In the genomic region with DNA sequence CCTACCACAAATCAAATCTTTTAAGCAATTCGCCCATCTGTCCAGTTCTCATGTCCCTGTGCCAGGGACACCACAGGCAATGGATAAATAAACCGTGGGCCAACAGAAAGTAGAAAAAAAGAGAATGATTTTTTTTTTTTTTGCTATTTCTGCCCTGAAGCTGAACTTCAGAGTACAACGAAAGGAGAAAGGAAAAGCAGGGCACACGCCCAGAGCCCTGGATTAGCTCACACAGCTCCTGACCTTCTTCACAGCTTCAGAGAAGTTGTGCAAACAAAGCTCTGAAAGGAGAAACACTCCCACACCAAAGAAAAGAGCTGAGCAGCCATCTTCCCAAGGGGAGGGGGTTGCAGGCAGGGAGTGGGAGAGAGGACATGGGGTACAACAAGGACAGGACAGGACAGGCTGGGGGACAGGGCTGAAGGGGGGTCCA, we compare ENCODE assay signal across 8 mouse cellular contexts. TPM values are rescaled to one million over a fixed set of nuclear protein-coding genes. Genes with fewer than 3 reads are reported as not detected.
DNase-seq lines count a peak whose midpoint lies in the region; ATAC-seq and TF ChIP-seq lines count a peak whose summit lies in the region.

No protein-coding gene starts in this region.

- no peak for TF ChIP-seq CTCF in midbrain, postnatal 0 days (IDR thresholded peaks at IDR 0.05)
- no peak for TF ChIP-seq CTCF in stomach, postnatal 0 days (IDR thresholded peaks at IDR 0.05; ENCODE audit: low read depth)

- peak; percentile 92 for DNase-seq in heart, adult 11 months
- no peak for DNase-seq in heart, adult 8-10 months (ENCODE audit: low spot score)
- peak; percentile 42 for DNase-seq in midbrain, embryonic 10.5 days (ENCODE audit: low spot score)
- no peak for DNase-seq in midbrain, postnatal 0 days (ENCODE audit: low spot score)
- DNase-seq in stomach, postnatal 0 days (ENCODE audit: low spot score) = no peak
- DNase-seq in c-Kit-positive CD71-positive TER-119-positive erythroid progenitor cells, embryonic 14.5 days (ENCODE audit: low spot score) = no peak
- DNase-seq in right cerebral cortex, postnatal 10 days (ENCODE audit: low spot score in 2 of 2) = no peak

- no peak for ATAC-seq in midbrain, postnatal 0 days (ENCODE audit: low FRiP score)
- no peak for ATAC-seq in liver, embryonic 16.5 days (ENCODE audit: low read depth)
- peak; percentile 31; the same call in 1 of the 2 replicates for ATAC-seq in stomach, postnatal 0 days (ENCODE audit: low FRiP score, low TSS enrichment)

- H3K9ac ChIP-seq in midbrain, postnatal 0 days (replicated peaks; ENCODE audit: low read length, poor library complexity, severe bottlenecking) = no peak overlapping the region
- no peak overlapping the region for H3K9ac ChIP-seq in liver, embryonic 16.5 days (ENCODE audit: low read depth, low read length)
- H3K9ac ChIP-seq in stomach, postnatal 0 days (ENCODE audit: low read length) = no peak overlapping the region

- WGBS in midbrain, embryonic 10.5 days = 38% methylated on average over 4 of the region's 4 CpGs
- WGBS in midbrain, postnatal 0 days = 40% methylated on average over 4 of the region's 4 CpGs
- 31% methylated on average over 4 of the region's 4 CpGs for WGBS in liver, embryonic 16.5 days (ENCODE audit: insufficient replicate concordance)
- 18% methylated on average over 4 of the region's 4 CpGs for WGBS in stomach, postnatal 0 days

- no peak overlapping the region for H3K4me2 ChIP-seq in midbrain, postnatal 0 days (ENCODE audit: low read depth, low read length, poor library complexity, severe bottlenecking)
- no peak overlapping the region for H3K4me2 ChIP-seq in liver, embryonic 16.5 days (ENCODE audit: low read depth, low read length)
- H3K4me2 ChIP-seq in stomach, postnatal 0 days (replicated peaks; ENCODE audit: low read depth) = 0 out of 2 replicates have a peak overlapping the region, but pooled peaks have one; percentile 2

- H3K27me3 ChIP-seq in midbrain, embryonic 10.5 days (ENCODE audit: low read depth, poor library complexity, severe bottlenecking) = no peaks in the 10 kb centered on the region
- H3K27me3 ChIP-seq in midbrain, postnatal 0 days (ENCODE audit: insufficient read depth, low read length) = no peaks in the 10 kb centered on the region
- H3K27me3 ChIP-seq in liver, embryonic 16.5 days (ENCODE audit: control insufficient read depth, insufficient read depth, low read depth, low read length) = no peaks in the 10 kb centered on the region
- H3K27me3 ChIP-seq in stomach, postnatal 0 days (ENCODE audit: control insufficient read depth, insufficient read depth, low read length) = no peaks in the 10 kb centered on the region

- peak overlapping the region; percentile 88 for H3K27ac ChIP-seq in midbrain, embryonic 10.5 days (replicated peaks)
- no peak overlapping the region for H3K27ac ChIP-seq in midbrain, postnatal 0 days (ENCODE audit: low read depth, low read length)
- H3K27ac ChIP-seq in liver, embryonic 16.5 days (ENCODE audit: low read length) = peak overlapping the region; percentile 31
- peak overlapping the region; percentile 85 for H3K27ac ChIP-seq in stomach, postnatal 0 days (replicated peaks)

- no peak for TF ChIP-seq EP300 in stomach, postnatal 0 days (optimal IDR thresholded peaks at IDR 0.05)

- H3K9me3 ChIP-seq in midbrain, embryonic 10.5 days (replicated peaks) = no peaks in the 10 kb centered on the region
- H3K9me3 ChIP-seq in midbrain, postnatal 0 days (ENCODE audit: low read length) = no peaks in the 10 kb centered on the region
- no peaks in the 10 kb centered on the region for H3K9me3 ChIP-seq in liver, embryonic 16.5 days (replicated peaks; ENCODE audit: control insufficient read depth, low read length)
- no peaks in the 10 kb centered on the region for H3K9me3 ChIP-seq in stomach, postnatal 0 days (ENCODE audit: control insufficient read depth, low read length)

- peaks cover 92% of the 10 kb centered on the region for H3K4me1 ChIP-seq in midbrain, embryonic 10.5 days
- peaks cover 37% of the 10 kb centered on the region for H3K4me1 ChIP-seq in midbrain, postnatal 0 days (ENCODE audit: insufficient read depth, low read length)
- H3K4me1 ChIP-seq in liver, embryonic 16.5 days (ENCODE audit: control insufficient read depth, low read depth, low read length) = peaks cover 59% of the 10 kb centered on the region
- peaks cover 45% of the 10 kb centered on the region for H3K4me1 ChIP-seq in stomach, postnatal 0 days (replicated peaks; ENCODE audit: control insufficient read depth, insufficient read depth)

- no peak overlapping the region for H3K4me3 ChIP-seq in midbrain, embryonic 10.5 days
- no peak overlapping the region for H3K4me3 ChIP-seq in midbrain, postnatal 0 days (ENCODE audit: low read depth, low read length)
- H3K4me3 ChIP-seq in liver, embryonic 16.5 days (ENCODE audit: low read depth, low read length) = no peak overlapping the region
- H3K4me3 ChIP-seq in stomach, postnatal 0 days (ENCODE audit: low read depth, low read length) = no peak overlapping the region

- peaks cover 10% of the 10 kb centered on the region for H3K36me3 ChIP-seq in midbrain, embryonic 10.5 days
- H3K36me3 ChIP-seq in midbrain, postnatal 0 days (ENCODE audit: insufficient read depth, low read length) = peaks cover 7% of the 10 kb centered on the region; the same call in 1 of the 2 replicates
- no peaks in the 10 kb centered on the region for H3K36me3 ChIP-seq in liver, embryonic 16.5 days (ENCODE audit: control insufficient read depth, insufficient read depth)
- no peaks in the 10 kb centered on the region for H3K36me3 ChIP-seq in stomach, postnatal 0 days (ENCODE audit: control insufficient read depth, insufficient read depth, low read length)

RNA-seq across cellular contexts. Expression of gene Cotl1, which starts 12.6 kb away (rescaled TPM):
- 10 to 100 TPM in 3 of 4 experiments, 1 to 10 TPM in 1; 9.6 to 26.9 (median 11.3) TPM for total RNA-seq in heart, adult 8-10 months (2022)
- polyA plus RNA-seq in midbrain, embryonic 10.5 days (2016; fragmentation: Nextera tagmentation; extraction: Ambion mirVana) = 150 and 197 TPM in 2 replicates
- 223 and 238 TPM in 2 replicates for total RNA-seq in midbrain, postnatal 0 days (2014; rRNA removed)
- polyA plus RNA-seq in midbrain, postnatal 0 days (2015; fragmentation: Nextera tagmentation; extraction: Ambion mirVana) = 112 and 119 TPM in 2 replicates
- polyA plus RNA-seq in liver, embryonic 16.5 days (2015; fragmentation: Nextera tagmentation; extraction: Ambion mirVana) = 29.9 and 38.1 TPM in 2 replicates
- polyA plus RNA-seq in stomach, postnatal 0 days (2015; fragmentation: Nextera tagmentation; extraction: Ambion mirVana) = 100 and 106 TPM in 2 replicates

RNA-seq across cellular contexts. Expression of gene Klhl36, which starts 34.3 kb away (rescaled TPM):
- 1 to 10 TPM; 2.8 to 3.1 (median 2.9) TPM for total RNA-seq in heart, adult 8-10 months (2022)
- polyA plus RNA-seq in midbrain, embryonic 10.5 days (2016; fragmentation: Nextera tagmentation; extraction: Ambion mirVana) = 12.8 and 13.0 TPM in 2 replicates
- 28.2 and 31.0 TPM in 2 replicates for total RNA-seq in midbrain, postnatal 0 days (2014; rRNA removed)
- 19.5 and 21.0 TPM in 2 replicates for polyA plus RNA-seq in midbrain, postnatal 0 days (2015; fragmentation: Nextera tagmentation; extraction: Ambion mirVana)
- polyA plus RNA-seq in liver, embryonic 16.5 days (2015; fragmentation: Nextera tagmentation; extraction: Ambion mirVana) = 4.3 and 4.4 TPM in 2 replicates
- 9.0 and 10.0 TPM in 2 replicates for polyA plus RNA-seq in stomach, postnatal 0 days (2015; fragmentation: Nextera tagmentation; extraction: Ambion mirVana)

RNA-seq across cellular contexts. Expression of gene Tldc1, which starts 49.5 kb away (rescaled TPM):
- total RNA-seq in heart, adult 8-10 months (2022) = 10 to 100 TPM; 11.3 to 14.3 (median 12.1) TPM
- 15.4 and 16.4 TPM in 2 replicates for polyA plus RNA-seq in midbrain, embryonic 10.5 days (2016; fragmentation: Nextera tagmentation; extraction: Ambion mirVana)
- total RNA-seq in midbrain, postnatal 0 days (2014; rRNA removed) = 18.5 and 20.4 TPM in 2 replicates
- polyA plus RNA-seq in midbrain, postnatal 0 days (2015; fragmentation: Nextera tagmentation; extraction: Ambion mirVana) = 6.7 and 7.4 TPM in 2 replicates
- 4.1 and 4.7 TPM in 2 replicates for polyA plus RNA-seq in liver, embryonic 16.5 days (2015; fragmentation: Nextera tagmentation; extraction: Ambion mirVana)
- polyA plus RNA-seq in stomach, postnatal 0 days (2015; fragmentation: Nextera tagmentation; extraction: Ambion mirVana) = 9.1 and 10.7 TPM in 2 replicates

Comparison
In these comparisons a context has a peak if more than half of its experiments do, and no peak if none do; other contexts are left out.
1. DNase-seq: peak in heart, adult 11 months (single experiment) and midbrain, embryonic 10.5 days (single experiment); none in heart, adult 8-10 months (single experiment), midbrain, postnatal 0 days (single experiment), stomach, postnatal 0 days (single experiment), c-Kit-positive CD71-positive TER-119-positive erythroid progenitor cells, embryonic 14.5 days (single experiment) and right cerebral cortex, postnatal 10 days (0 of 2).